Mouse (Mus musculus): Measurements from ENCODE around the gene Ciart.

Gene Ciart

GRCm38 (mm10) chr3:95901616-95902372 is 19.7 kb upstream of the Ciart start:
- DNase-seq = no peak

- DNase-seq = no peak
Measured at GRCm38 (mm10) chr3:95899800-95900524, 17.9 kb upstream of the Ciart start.

GRCm38 (mm10) chr3:95895501-95895900 is 13.4 kb upstream of the Ciart start:
- peak in 1 of 2 experiments; percentile 27 for DNase-seq

GRCm38 (mm10) chr3:95894317-95895160 is 12.5 kb upstream of the Ciart start:
- DNase-seq = peak; percentile 86 to 87

GRCm38 (mm10) chr3:95893606-95894316 is 11.7 kb upstream of the Ciart start, which contains the start of gene Aph1a:
TSS of gene Aph1a (plus strand) at chr3:95893969.
- DNase-seq = peak; percentile 96 to 98

- peak in 1 of 2 experiments; percentile 24 for DNase-seq
Measured at GRCm38 (mm10) chr3:95893126-95893525, 11.1 kb upstream of the Ciart start.

- peak; percentile 22 to 38 for DNase-seq
Measured at GRCm38 (mm10) chr3:95892066-95893052, 10.3 kb upstream of the Ciart start.

- DNase-seq = no peak
Measured at GRCm38 (mm10) chr3:95891211-95892065, 9.4 kb upstream of the Ciart start, which contains the start of gene BC028528. TSS of gene BC028528 (minus strand) at chr3:95892005.

GRCm38 (mm10) chr3:95889664-95890063 is 7.6 kb upstream of the Ciart start:
- DNase-seq = no peak

GRCm38 (mm10) chr3:95887596-95887995 is 5.5 kb upstream of the Ciart start:
- no peak for DNase-seq

- DNase-seq = no peak
Measured at GRCm38 (mm10) chr3:95884400-95884799, 2.3 kb upstream of the Ciart start.

- DNase-seq = peak; percentile 86 to 87
Measured at GRCm38 (mm10) chr3:95882816-95883425, 870 bp upstream of the Ciart start.

GRCm38 (mm10) chr3:95879063-95879462 is 3.0 kb downstream of the Ciart start:
- no peak for DNase-seq

- no peak for DNase-seq
Measured at GRCm38 (mm10) chr3:95872048-95872447, 10.0 kb downstream of the Ciart start.

- DNase-seq = peak; percentile 90 to 91
Measured at GRCm38 (mm10) chr3:95871392-95871867, 10.6 kb downstream of the Ciart start, which contains the start of gene Mrps21. TSS of gene Mrps21 (minus strand) at chr3:95871519.

GRCm38 (mm10) chr3:95870976-95871375 is 11.1 kb downstream of the Ciart start:
- DNase-seq = no peak

GRCm38 (mm10) chr3:95867408-95867807 is 14.6 kb downstream of the Ciart start:
- no peak for DNase-seq

- DNase-seq = no peak
Measured at GRCm38 (mm10) chr3:95866071-95866470, 16.0 kb downstream of the Ciart start.

- no peak for DNase-seq
Measured at GRCm38 (mm10) chr3:95865571-95865970, 16.5 kb downstream of the Ciart start.

Measured in cerebellum, postnatal 10 days (tissue).